Mouse (Mus musculus) liver, adult (tissue): Measurements from ENCODE around the gene Ralgapa2.

Source experiments
- GATA4 ChIP-seq: IDR thresholded peaks from 2 replicates; pipeline ENCODE4 v1.6.1; 2014; ENCODE audit warnings: mild to moderate bottlenecking, low read length; ENCODE audit not compliant: insufficient replicate concordance

Ralgapa2 gene

DNA sequence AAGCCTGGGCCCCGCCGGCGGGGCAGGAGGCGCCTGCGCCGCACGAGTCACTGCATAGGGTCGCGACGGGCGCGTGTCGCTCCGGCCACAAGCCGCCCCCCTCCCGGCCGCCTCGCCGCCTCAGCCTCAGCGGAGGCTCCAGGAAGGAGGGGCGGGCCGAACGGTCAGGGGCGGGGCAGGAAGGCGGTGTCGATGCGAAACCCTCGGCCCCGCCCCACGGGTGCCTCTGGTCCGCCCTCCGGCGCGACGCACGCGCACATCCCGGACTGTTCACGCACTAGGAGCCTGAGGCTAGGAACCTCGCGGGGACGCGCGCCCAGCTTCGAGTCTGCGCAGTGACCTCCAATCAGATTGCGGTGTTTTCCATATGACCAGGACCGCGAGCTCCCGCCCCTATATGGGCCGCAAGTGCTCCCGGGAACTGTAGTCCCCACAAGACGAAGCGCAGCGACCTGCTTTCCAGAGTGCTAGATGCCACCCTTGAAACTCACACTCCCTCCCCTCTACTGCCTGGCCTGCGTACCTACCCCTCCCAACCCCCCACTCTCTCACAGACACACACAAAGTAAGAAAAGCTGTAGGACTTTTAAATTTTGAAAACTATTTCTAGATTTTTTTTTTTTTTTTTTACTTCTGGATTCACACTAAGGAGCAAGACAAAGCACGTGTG is at the start of gene Ralgapa2:
Ralgapa2 (minus strand) TSS at position 434 of the 670 bp plus-strand sequence.
- TF ChIP-seq GATA4, result peak; percentile 33; the same call in 1 of the 2 replicates

DNA sequence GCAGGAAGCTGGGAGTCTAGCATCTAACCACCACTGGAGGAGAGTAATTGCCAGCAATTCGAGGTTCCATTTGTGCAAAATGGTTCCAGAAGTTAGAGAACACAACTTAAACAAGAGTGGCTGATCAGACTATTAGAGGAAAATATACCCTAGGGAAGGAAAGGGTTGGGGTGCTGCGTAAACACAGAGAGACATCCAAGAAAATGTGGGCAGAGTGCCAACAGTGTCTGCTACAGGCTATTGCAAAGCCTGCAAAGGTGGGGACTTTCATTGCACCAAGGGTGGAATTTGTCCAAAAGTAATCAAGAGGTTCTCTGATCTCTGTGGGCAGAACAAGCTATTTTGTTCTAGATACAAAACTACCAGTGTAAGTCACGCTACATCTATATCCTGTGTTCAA is 49.4 kb upstream of the Ralgapa2 start:
- no peak for TF ChIP-seq GATA4

DNA sequence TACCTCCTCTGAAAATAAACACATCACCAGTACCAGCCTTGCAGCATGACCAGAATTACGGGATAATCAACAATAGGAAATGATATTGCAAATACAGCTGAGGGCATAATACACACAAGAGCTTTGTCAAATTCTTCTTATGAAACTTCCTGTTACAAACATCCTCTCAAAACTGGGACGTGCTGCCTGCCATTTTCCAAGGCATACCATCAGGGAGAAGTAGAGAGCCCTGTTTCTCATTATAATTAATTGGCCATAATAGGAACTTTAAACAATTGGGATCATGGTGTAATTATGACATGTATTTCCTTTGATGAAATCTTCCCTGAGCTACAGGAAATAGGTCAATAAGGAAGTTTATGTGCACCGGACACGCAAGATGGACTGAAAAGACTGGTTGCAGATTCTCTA is 48.5 kb upstream of the Ralgapa2 start:
- no peak for TF ChIP-seq GATA4

DNA sequence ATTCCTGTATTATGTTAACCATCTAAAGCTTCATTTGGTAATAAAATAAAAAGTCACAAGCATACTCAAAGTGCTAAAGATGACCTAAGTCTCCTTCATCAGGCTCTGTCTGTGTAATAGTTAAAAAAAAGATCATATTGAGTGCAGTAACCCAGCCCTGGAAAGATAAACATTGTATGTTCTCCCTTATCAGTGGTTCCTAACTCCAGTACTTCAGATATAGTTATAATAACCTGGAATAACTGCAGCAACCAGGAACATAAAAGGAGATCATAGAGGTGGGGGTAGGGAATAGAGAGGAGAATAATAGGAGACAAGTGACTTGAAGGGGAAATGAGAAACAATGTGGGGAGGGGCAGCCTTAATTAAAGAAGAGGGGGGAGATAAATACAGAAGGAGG is 44.0 kb upstream of the Ralgapa2 start:
- no peak for TF ChIP-seq GATA4

DNA sequence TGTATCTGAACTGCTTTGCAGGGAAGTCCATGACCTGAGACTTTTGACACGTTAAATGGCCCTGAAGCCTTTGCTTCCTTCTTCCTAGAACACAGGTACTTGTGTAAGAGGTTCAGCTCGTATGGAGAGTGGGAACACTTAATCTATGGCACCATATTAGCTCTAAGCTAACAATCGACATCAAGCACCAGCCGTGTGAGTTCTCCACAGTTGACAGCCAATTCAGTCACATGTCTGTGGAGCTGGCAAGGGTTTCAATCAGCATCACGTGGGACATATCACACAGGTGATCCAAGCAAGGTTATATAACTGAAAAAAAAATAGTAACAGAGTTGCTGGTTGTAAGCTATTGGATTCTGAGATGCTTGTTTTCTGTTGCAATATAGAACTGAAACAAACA is 43.2 kb upstream of the Ralgapa2 start:
- TF ChIP-seq GATA4, result no peak

GRCm38 (mm10) chr2:146553701-146554100 is 41.6 kb upstream of the Ralgapa2 start:
- no peak for TF ChIP-seq GATA4

- no peak for TF ChIP-seq GATA4
Measured at GRCm38 (mm10) chr2:146551818-146552217, 39.7 kb upstream of the Ralgapa2 start.

GRCm38 (mm10) chr2:146549111-146549776 is 37.1 kb upstream of the Ralgapa2 start:
- peak; percentile 68; the same call in 1 of the 2 replicates for TF ChIP-seq GATA4

DNA sequence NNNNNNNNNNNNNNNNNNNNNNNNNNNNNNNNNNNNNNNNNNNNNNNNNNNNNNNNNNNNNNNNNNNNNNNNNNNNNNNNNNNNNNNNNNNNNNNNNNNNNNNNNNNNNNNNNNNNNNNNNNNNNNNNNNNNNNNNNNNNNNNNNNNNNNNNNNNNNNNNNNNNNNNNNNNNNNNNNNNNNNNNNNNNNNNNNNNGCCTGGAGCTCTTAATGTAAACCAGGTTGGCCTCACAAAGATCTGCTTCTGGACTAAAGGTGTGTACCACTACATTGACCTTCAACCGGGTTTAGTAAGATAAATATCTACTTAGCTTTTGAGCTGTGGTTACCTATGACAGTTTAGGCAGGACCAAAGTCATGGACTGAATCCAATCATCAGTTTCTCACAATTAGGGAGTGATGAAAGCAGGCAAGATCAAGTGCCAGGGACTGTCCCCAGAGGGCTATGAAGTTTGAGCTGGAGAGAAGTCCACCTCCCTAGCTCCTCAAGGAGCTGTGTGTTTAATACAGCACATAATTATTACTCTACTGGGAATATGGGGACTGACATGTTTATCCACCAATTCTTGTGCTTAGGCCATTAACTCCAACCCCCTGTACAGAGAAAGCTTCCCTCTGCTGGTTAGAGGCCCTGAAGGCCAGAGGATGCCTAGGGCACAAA is 32.1 kb upstream of the Ralgapa2 start:
- TF ChIP-seq GATA4, result no peak

GRCm38 (mm10) chr2:146533118-146533949 is 21.2 kb upstream of the Ralgapa2 start:
- TF ChIP-seq GATA4, result peak; percentile 73; the same call in 1 of the 2 replicates

GRCm38 (mm10) chr2:146532493-146532892 is 20.3 kb upstream of the Ralgapa2 start:
- no peak for TF ChIP-seq GATA4

GRCm38 (mm10) chr2:146525483-146525882 is 13.3 kb upstream of the Ralgapa2 start:
- no peak for TF ChIP-seq GATA4

- peak; percentile 28; the same call in 1 of the 2 replicates for TF ChIP-seq GATA4
Measured at GRCm38 (mm10) chr2:146524685-146525415, 12.7 kb upstream of the Ralgapa2 start.

DNA sequence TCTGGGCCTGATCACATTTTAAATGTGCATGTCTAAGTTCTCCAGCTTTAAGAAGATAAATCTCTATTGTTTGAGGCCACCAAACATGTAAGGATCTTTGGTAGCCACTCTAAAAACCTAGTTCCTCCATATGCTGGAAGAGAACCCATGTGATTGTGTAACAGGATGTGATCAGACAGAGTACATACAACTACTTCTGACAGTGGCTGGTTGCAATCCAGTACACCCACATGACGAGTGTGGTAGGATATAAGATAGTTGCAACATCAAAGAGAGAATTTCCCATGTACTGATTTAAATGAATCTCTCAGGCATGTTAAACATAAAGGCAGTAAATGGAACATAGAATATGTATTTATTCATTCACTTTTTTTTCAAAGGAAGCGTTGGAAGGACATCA is 4.8 kb upstream of the Ralgapa2 start:
- no peak for TF ChIP-seq GATA4

GRCm38 (mm10) chr2:146515081-146515480 is 2.9 kb upstream of the Ralgapa2 start:
- TF ChIP-seq GATA4, result no peak

DNA sequence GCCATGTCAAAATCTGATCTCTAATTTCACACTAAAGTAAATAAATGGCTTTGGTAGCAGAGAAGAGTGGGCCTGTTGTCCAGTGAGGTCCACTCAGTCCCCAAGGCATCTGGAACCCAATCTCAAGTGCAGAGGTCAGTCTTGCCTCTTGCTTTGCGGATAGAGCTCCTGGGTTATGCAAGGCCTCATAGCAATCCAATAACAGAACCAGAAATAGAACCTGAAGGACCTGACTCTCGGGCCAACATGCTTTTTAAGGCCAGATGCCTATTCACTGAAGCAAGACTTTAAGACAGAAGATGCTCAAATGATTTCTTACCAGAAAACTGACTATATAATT is 407 bp upstream of the Ralgapa2 start:
- no peak for TF ChIP-seq GATA4
